Mouse (Mus musculus) lung, postnatal 0 days (tissue): ENCODE measurements around the gene Mphosph10.

Experiments
- CTCF ChIP-seq: IDR thresholded peaks from 2 replicates; pipeline ENCODE4 v1.5.1; 2016; ENCODE audit warnings: antibody characterized with exemption, mild to moderate bottlenecking
- EP300 ChIP-seq: IDR thresholded peaks from 2 replicates; pipeline ENCODE4 v1.6.1; 2016; ENCODE audit warnings: antibody characterized with exemption, mild to moderate bottlenecking, control low read depth

DNA sequence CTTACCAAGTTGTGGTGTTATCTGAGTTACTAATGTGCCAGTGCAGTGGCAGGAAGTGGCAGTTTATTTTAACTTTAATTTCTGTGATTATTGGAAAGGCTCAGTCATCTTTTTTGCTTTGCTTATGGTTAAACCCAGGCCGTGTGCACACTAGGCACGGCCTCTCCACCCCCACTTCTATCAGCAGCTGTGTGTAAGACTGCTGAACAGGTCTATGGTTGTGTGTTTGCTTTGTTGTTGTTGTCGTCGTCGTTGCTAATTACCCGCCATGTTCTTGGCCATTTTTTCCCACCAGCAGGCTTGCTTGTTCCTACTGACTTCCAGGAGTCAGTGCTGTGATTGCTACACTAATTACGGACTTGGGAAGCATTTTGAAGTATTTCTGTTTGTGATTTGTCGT, 48.5 kb upstream of the Mphosph10 start:
- TF ChIP-seq CTCF (no peak), EP300 (no peak)
